Mouse (Mus musculus): ENCODE data around the gene Nek6.

GRCm38 (mm10) chr2:38544982-38545381 lies 33.5 kb downstream of the Nek6 start:
- TF ChIP-seq MEF2A (IDR thresholded peaks at IDR 0.05; ENCODE audit: extremely low read depth, insufficient replicate concordance, low read depth, low read length, poor library complexity, severe bottlenecking) (no peak), POLR2A (IDR thresholded peaks at IDR 0.05; ENCODE audit: control insufficient read depth in 1 of 2, insufficient read depth in 1 of 2, low read depth in 1 of 2, low read length in 2 of 2, poor library complexity in 1 of 2) (no peak), CTCF (IDR thresholded peaks at IDR 0.05 in 2 of 3, conservative IDR thresholded peaks at IDR 0.05 in 1 of 3; ENCODE audit: control insufficient read depth in 1 of 3, insufficient read depth in 1 of 3, low read depth in 2 of 3, low read length in 3 of 3, poor library complexity in 1 of 3, severe bottlenecking in 1 of 3) (no peak), NELFE (IDR thresholded peaks at IDR 0.05; ENCODE audit: low read depth, low read length) (no peak), TAL1 (IDR thresholded peaks at IDR 0.05; ENCODE audit: low read length) (no peak), TCF12 (IDR thresholded peaks at IDR 0.05; ENCODE audit: low read depth, low read length) (no peak), MAFK (IDR thresholded peaks at IDR 0.05; ENCODE audit: borderline replicate concordance, low read depth, low read length) (no peak), CHD2 (IDR thresholded peaks at IDR 0.05; ENCODE audit: low read length) (no peak)

All from MEL (cell line).